Comparison of ENCODE assay signal across 24 mouse cellular contexts in the genomic region with DNA sequence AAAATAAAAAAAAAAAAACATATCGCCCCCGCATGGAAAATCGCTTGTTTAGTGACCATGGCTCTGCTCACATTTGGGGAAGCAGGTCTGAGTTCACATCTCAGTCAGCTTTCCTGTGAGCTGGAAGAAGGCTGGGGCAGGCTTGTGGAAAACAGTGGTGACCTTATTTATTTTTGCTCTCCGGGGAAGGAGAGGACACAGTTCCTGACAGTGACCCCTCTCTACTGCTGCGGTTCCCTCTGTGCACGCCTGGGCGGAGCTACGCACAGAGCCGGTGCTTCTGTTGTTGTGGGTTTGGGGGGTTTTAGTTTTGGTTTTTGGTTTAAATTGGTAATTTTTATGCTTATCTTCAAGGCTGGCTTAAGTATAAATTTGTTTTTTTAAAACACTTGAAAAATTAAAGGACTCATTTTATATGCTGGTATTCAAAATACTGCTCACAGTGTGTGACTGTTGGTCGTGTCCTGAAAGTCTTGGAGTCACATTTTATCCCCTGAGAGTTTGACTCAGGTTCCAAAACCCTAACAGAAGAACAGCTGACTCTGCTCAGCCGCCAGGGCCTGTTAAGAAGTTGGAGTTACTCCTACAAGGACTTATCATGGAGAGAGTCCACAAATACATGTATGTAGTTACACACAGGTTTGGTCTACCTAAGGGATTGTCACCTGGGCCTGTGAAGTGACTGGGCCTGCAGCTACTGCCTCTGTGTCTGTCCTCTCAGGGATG.
A peak's percentile ranks its signal among the peaks of the same experiment; 100 is the strongest.
DNase-seq lines count a peak whose midpoint lies in the region; TF ChIP-seq lines count a peak whose summit lies in the region.
"Had no signal": no experiment of that assay in that cellular context is flagged by ENCODE, and none has a peak within 500 bp of the region (broad histone marks: within the 10 kb centered on the region; RNA-seq: fewer than 3 reads in every experiment).

No protein-coding gene starts in this region.

- H3K27ac ChIP-seq in kidney, adult 2 months (ENCODE audit: insufficient read depth, low read depth, low read length): no peak overlapping the region
- H3K27ac ChIP-seq: forebrain, embryonic 10.5 days; forebrain, embryonic 13.5 days; heart, embryonic 13.5 days; hindbrain, embryonic 12.5 days; hindbrain, embryonic 15.5 days had no signal

- H3K4me1 ChIP-seq in kidney, adult 2 months (ENCODE audit: control insufficient read depth, insufficient read depth, low read length): no peaks in the 10 kb centered on the region
- H3K4me1 ChIP-seq: forebrain, embryonic 10.5 days; forebrain, embryonic 13.5 days; heart, embryonic 13.5 days; hindbrain, embryonic 12.5 days; hindbrain, embryonic 15.5 days had no signal

- H3K27me3 ChIP-seq in kidney, adult 2 months (replicated peaks; ENCODE audit: control insufficient read depth, insufficient read depth, low read length): no peaks in the 10 kb centered on the region
- H3K27me3 ChIP-seq: CH12.LX; forebrain, embryonic 13.5 days; heart, embryonic 13.5 days; hindbrain, embryonic 12.5 days; hindbrain, embryonic 15.5 days; Patski had no signal

- intact Hi-C loops in heart, postnatal 25 days (cut with DNase I): no loop called here
- intact Hi-C loops in heart, postnatal 10 days (cut with DNase I): no loop called here
- intact Hi-C loops in left cerebral cortex, postnatal 4 days (cut with DNase I): no loop called here

- DNase-seq in heart, adult 18-20 months: peak; percentile 52 to 58
- DNase-seq in heart, postnatal 25 days (ENCODE audit: low spot score): no peak
- DNase-seq in kidney, adult 2 months: peak; percentile 28
- DNase-seq in kidney, adult 8-10 months: no peak
- peak; percentile 46 to 54 for DNase-seq in heart, postnatal 10 days
- DNase-seq in left cerebral cortex, postnatal 4 days: no peak
- DNase-seq in natural killer cell, adult 2 months (ENCODE audit: low spot score in 2 of 2): no peak
- DNase-seq: adrenal gland, postnatal 10 days; B cell, adult 2 months; cerebellum, adult 11 months; cerebellum, adult 2 months; cerebellum, postnatal 10 days; cerebellum, postnatal 36 days; embryo, embryonic 11 days; gastrocnemius, postnatal 10 days; gastrocnemius, postnatal 36 days; kidney, adult 9 months had no signal

- TF ChIP-seq POLR2A in kidney, adult 2 months (IDR thresholded peaks at IDR 0.05; ENCODE audit: low read depth, low read length): no peak

- H3K4me3 ChIP-seq in kidney, adult 2 months (ENCODE audit: insufficient read depth, low read depth, low read length): no peak overlapping the region
- H3K4me3 ChIP-seq: forebrain, embryonic 10.5 days; forebrain, embryonic 13.5 days; heart, embryonic 13.5 days; hindbrain, embryonic 12.5 days; hindbrain, embryonic 15.5 days had no signal

- peaks cover 2% of the 10 kb centered on the region for H3K36me3 ChIP-seq in kidney, adult 2 months (ENCODE audit: control insufficient read depth, insufficient read depth, low read length)

- 73% methylated on average over 11 of the region's 11 CpGs for WGBS in kidney, adult 2 months

- no peak for TF ChIP-seq CTCF in kidney, adult 2 months (conservative IDR thresholded peaks at IDR 0.05; ENCODE audit: insufficient read depth, insufficient read length, low read depth, low read length)

Comparison
In these comparisons a context has a peak if more than half of its experiments do, and no peak if none do; other contexts are left out.
1. DNase-seq: peak in heart, adult 18-20 months (2 of 2), kidney, adult 2 months (single experiment) and heart, postnatal 10 days (2 of 2); none in heart, postnatal 25 days (single experiment), kidney, adult 8-10 months (0 of 2), left cerebral cortex, postnatal 4 days (single experiment) and natural killer cell, adult 2 months (0 of 2).